Mouse (Mus musculus): Measurements from ENCODE around the gene Bst1. TPM values are rescaled to one million over a fixed set of nuclear protein-coding genes. Genes with fewer than 3 reads are reported as not detected.

Gene Bst1
- polyA plus RNA-seq, 1 experiment from 2014 or later, result 2.8 TPM

DNA sequence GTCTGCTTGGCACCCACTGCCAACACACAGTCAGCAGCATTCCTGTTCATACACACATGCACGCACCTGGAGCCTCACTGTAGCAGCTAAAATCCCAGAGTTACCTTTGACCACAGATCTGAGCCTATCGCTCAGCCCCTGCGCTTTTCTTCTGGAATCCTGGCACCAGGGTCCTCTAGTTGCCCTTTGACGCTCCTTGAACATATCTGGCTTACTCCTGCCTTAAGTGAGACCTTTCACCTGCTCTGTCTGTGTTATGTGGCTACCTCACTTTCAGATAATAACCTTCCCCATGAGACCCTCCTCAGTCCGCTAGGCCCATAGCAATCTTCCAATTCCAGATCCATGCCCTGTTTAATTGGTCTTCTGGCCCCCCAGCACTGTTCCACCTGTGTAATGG is 41.4 kb downstream of the Bst1 start:
- no peak overlapping the region for H3K4me3 ChIP-seq (ENCODE audit: low read length)
- no peaks in the 10 kb centered on the region for H3K36me3 ChIP-seq (ENCODE audit: control insufficient read depth, insufficient read depth)
- no peaks in the 10 kb centered on the region for H3K9me3 ChIP-seq (replicated peaks; ENCODE audit: control insufficient read depth, low read length)
- peaks cover 2% of the 10 kb centered on the region; the same call in 1 of the 2 replicates for H3K4me1 ChIP-seq (ENCODE audit: control insufficient read depth, insufficient read depth, low read length)
- no peaks in the 10 kb centered on the region for H3K27me3 ChIP-seq (ENCODE audit: control insufficient read depth, insufficient read depth, low read length)
- H3K27ac ChIP-seq (ENCODE audit: low read length), result no peak overlapping the region
- 81% methylated on average over 5 of the region's 5 CpGs for WGBS
- ATAC-seq (replicated peaks; ENCODE audit: extremely low read depth, insufficient read depth, low FRiP score), result no peak
- H3K4me2 ChIP-seq (ENCODE audit: low read depth, low read length), result no peak overlapping the region
- H3K9ac ChIP-seq (ENCODE audit: low read length), result no peak overlapping the region

DNA sequence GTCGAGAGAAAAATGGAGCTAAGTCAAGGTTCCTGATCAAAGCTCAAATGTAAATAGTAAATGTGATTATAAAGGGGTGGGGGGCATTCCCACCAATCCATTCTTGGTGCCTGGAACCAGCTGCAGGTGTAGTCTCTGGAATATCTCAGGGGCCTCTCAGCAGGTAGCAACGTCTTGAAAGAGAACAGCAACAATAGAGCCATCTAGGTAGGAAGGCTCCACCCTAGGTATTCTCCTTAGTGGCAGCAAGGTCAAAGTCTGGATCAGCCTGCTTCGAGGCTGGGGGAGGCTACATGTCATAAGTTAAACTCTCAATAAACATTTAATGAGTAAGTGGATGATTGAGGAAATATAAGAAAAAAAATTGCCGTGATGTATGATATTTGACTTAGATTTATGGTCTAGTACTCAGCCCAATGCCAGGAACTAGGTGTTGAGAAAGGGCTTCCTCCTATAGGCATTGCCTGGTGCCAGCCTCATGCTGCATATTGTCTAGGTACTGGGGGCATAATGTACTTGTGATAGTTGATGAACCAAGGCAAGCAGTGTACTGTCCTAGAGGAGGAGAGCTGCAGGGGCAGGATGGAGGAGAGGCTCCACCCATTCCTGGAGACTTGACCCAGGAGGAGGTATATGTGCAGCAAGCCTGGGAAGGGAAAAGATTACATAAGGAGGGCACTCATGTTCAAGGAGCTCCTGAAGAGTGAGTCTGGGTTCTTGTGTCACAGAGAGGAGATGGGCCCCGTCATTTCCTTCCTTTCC is 42.2 kb downstream of the Bst1 start:
- Histone ChIP-seq H3K27me3 (ENCODE audit: control insufficient read depth, insufficient read depth, low read length) (no peaks in the 10 kb centered on the region), H3K4me2 (ENCODE audit: low read depth, low read length) (no peak overlapping the region), H3K36me3 (ENCODE audit: control insufficient read depth, insufficient read depth) (no peaks in the 10 kb centered on the region), H3K9me3 (replicated peaks; ENCODE audit: control insufficient read depth, low read length) (no peaks in the 10 kb centered on the region), H3K9ac (ENCODE audit: low read length) (no peak overlapping the region), H3K27ac (ENCODE audit: low read length) (no peak overlapping the region), H3K4me1 (ENCODE audit: control insufficient read depth, insufficient read depth, low read length) (peaks cover 2% of the 10 kb centered on the region; the same call in 1 of the 2 replicates), H3K4me3 (ENCODE audit: low read length) (no peak overlapping the region)
- ATAC-seq (replicated peaks; ENCODE audit: extremely low read depth, insufficient read depth, low FRiP score), result no peak
- WGBS, result 67% methylated on average over 5 of the region's 5 CpGs

DNA sequence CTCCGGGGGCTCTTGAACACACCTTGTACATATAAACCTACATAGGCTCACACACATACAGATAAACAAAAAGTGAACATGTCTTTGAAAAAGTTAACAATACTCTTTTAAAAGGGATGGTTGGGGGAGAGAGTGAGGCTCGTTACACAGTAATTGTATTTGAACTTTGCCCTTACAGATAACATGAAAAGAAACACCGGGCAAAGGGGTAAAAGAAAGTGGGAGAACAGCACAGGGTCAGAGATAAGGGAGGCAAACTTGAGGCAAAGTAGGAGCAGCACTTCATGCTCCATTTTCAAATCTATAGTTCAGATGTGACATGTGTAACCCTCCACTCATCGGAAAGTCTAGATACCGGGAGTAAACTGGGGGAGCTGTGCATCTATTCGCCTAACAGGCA is 45.0 kb downstream of the Bst1 start:
- Histone ChIP-seq H3K4me1 (ENCODE audit: control insufficient read depth, insufficient read depth, low read length) (peaks cover 8% of the 10 kb centered on the region; the same call in 1 of the 2 replicates), H3K36me3 (ENCODE audit: control insufficient read depth, insufficient read depth) (no peaks in the 10 kb centered on the region), H3K27me3 (ENCODE audit: control insufficient read depth, insufficient read depth, low read length) (no peaks in the 10 kb centered on the region), H3K9ac (ENCODE audit: low read length) (no peak overlapping the region), H3K4me3 (ENCODE audit: low read length) (no peak overlapping the region), H3K9me3 (replicated peaks; ENCODE audit: control insufficient read depth, low read length) (no peaks in the 10 kb centered on the region), H3K27ac (ENCODE audit: low read length) (no peak overlapping the region), H3K4me2 (ENCODE audit: low read depth, low read length) (no peak overlapping the region)
- WGBS, result 53% methylated on average over 6 of the region's 6 CpGs
- ATAC-seq (replicated peaks; ENCODE audit: extremely low read depth, insufficient read depth, low FRiP score), result no peak

DNA sequence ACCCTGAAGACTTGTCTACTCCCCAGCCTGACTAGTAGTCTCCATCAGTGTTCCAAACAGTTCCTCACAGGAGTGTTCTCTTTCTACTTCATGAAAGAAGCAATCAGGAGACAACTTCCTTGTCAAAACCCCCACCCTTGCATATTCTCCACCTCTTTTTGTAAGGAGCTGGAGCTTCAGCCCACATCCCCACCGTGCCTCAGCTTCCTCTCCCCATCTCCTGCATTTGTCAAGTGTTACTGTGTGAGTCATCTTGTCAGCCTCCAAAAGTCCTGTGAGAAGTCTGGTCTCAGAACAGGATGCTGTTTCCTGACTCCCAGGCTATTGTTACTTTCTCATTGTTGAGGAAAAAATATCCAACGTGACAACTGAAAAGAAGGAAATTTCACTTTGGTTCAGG is 46.6 kb downstream of the Bst1 start:
- H3K36me3 ChIP-seq (ENCODE audit: control insufficient read depth, insufficient read depth), result no peaks in the 10 kb centered on the region
- no peaks in the 10 kb centered on the region for H3K9me3 ChIP-seq (replicated peaks; ENCODE audit: control insufficient read depth, low read length)
- no peak overlapping the region; the same call in 1 of the 2 replicates for H3K27ac ChIP-seq (ENCODE audit: low read length)
- H3K4me1 ChIP-seq (ENCODE audit: control insufficient read depth, insufficient read depth, low read length), result peaks cover 7% of the 10 kb centered on the region; the same call in 1 of the 2 replicates
- no peaks in the 10 kb centered on the region for H3K27me3 ChIP-seq (ENCODE audit: control insufficient read depth, insufficient read depth, low read length)
- WGBS, result 52% methylated on average over 2 of the region's 2 CpGs
- H3K4me3 ChIP-seq (ENCODE audit: low read length), result no peak overlapping the region
- no peak overlapping the region for H3K4me2 ChIP-seq (ENCODE audit: low read depth, low read length)
- no peak for ATAC-seq (replicated peaks; ENCODE audit: extremely low read depth, insufficient read depth, low FRiP score)
- H3K9ac ChIP-seq (ENCODE audit: low read length), result no peak overlapping the region

DNA sequence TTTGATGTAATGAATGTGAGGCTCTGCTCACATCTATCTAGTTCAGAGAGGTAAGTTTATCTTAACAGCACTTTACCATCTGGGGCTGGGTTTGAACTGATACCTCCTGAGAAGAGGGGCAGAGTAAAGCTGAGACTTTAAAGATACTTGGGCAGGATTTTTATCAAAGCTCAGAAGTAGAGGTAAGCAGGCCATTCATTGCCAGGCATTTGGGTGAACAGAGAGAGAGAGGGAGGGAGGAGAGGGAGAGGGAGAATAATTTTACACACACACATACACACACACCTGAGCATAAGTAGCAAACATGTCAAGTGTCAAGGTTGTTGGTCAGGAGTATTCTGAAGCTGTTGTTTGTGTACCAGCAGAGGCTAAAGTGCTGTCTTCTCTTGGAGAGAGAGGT is 49.6 kb downstream of the Bst1 start, which contains the start of gene Cd38:
Gene Cd38, plus strand, starts transcription at position 301 of the 400 bp plus-strand sequence.
- H3K27me3 ChIP-seq (ENCODE audit: control insufficient read depth, insufficient read depth, low read length), result no peaks in the 10 kb centered on the region
- no peaks in the 10 kb centered on the region for H3K9me3 ChIP-seq (replicated peaks; ENCODE audit: control insufficient read depth, low read length)
- H3K4me3 ChIP-seq (ENCODE audit: low read length), result peak within 1 kb of the TSS; percentile 62
- H3K4me1 ChIP-seq (ENCODE audit: control insufficient read depth, insufficient read depth, low read length), result peaks cover 7% of the 10 kb centered on the region; the same call in 1 of the 2 replicates
- no peak for ATAC-seq (replicated peaks; ENCODE audit: extremely low read depth, insufficient read depth, low FRiP score)
- H3K27ac ChIP-seq (ENCODE audit: low read length), result peak within 1 kb of the TSS; percentile 71
- H3K36me3 ChIP-seq (ENCODE audit: control insufficient read depth, insufficient read depth), result no peaks in the 10 kb centered on the region
- peak within 1 kb of the TSS; percentile 72 for H3K9ac ChIP-seq (ENCODE audit: low read length)
- H3K4me2 ChIP-seq (ENCODE audit: low read depth, low read length), result peak within 1 kb of the TSS; percentile 87

DNA sequence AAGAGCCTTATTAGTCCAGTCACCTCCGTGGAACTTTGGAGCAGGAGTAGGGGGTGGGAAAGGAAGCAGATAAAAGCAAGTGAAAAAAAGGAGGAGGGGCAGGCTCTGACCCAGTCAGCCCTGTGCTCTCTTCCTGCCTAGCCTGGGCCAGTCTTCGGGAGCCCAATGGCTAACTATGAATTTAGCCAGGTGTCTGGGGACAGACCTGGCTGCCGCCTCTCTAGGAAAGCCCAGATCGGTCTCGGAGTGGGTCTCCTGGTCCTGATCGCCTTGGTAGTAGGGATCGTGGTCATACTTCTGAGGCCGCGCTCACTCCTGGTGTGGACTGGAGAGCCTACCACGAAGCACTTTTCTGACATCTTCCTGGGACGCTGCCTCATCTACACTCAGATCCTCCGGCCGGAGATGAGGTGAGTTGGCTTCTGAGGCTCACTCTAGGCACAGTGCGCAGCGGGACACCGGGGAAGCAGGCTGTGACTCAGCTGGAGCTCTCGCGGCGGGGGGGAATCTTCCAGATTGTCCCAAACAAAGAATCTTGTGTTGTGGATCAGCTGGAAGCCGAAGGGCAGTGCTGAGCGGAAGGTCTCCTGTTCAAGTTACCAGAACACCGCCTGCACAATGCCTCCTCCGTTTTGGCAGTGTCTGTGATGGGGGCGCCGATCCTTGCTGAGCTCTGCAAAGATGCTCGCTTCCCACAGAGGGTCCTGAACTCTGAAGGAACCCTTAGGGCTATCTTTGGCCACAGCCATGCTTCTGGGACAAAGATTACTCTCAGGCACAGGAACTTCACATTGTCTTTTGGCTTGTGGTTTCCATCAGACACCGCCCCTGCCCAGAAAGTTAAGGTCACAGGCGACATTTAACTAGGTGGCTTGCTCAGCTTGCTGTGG is 50.3 kb downstream of the Bst1 start:
- peak overlapping the region; percentile 62 for H3K4me3 ChIP-seq (ENCODE audit: low read length)

DNA sequence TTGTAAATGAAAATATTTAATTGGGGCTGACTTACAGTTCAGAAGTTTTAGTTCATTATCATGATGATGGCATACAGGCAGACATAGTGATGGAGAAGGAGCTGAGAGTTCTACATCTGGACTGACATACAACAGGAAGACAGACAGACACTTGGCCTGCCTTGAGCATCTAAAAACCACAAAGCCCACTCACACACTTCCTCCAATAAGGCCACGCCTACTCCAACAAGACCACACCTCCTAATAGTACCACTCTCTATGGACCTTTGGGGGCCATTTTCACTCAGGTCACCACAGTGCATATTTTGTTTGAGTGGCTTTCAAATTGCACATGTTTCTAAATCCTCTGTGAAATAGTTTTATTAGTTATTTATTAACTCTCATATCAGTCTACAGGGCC is 53.2 kb downstream of the Bst1 start:
- ATAC-seq (replicated peaks; ENCODE audit: extremely low read depth, insufficient read depth, low FRiP score), result no peak
- H3K4me3 ChIP-seq (ENCODE audit: low read length), result no peak overlapping the region
- H3K9me3 ChIP-seq (replicated peaks; ENCODE audit: control insufficient read depth, low read length), result no peaks in the 10 kb centered on the region
- peaks cover 7% of the 10 kb centered on the region; the same call in 1 of the 2 replicates for H3K4me1 ChIP-seq (ENCODE audit: control insufficient read depth, insufficient read depth, low read length)
- H3K36me3 ChIP-seq (ENCODE audit: control insufficient read depth, insufficient read depth), result no peaks in the 10 kb centered on the region
- H3K27ac ChIP-seq (ENCODE audit: low read length), result no peak overlapping the region
- H3K27me3 ChIP-seq (ENCODE audit: control insufficient read depth, insufficient read depth, low read length), result no peaks in the 10 kb centered on the region
- H3K4me2 ChIP-seq (ENCODE audit: low read depth, low read length), result no peak overlapping the region
- 71% methylated on average over 1 of the region's 1 CpGs for WGBS
- no peak overlapping the region for H3K9ac ChIP-seq (ENCODE audit: low read length)

More for the DNA sequence above, 50.3 kb downstream of the Bst1 start:
- peak overlapping the region; percentile 87 for H3K4me2 ChIP-seq (ENCODE audit: low read depth, low read length)
- peak overlapping the region; percentile 71 for H3K27ac ChIP-seq (ENCODE audit: low read length)
- no peaks in the 10 kb centered on the region for H3K27me3 ChIP-seq (ENCODE audit: control insufficient read depth, insufficient read depth, low read length)
- no peaks in the 10 kb centered on the region for H3K36me3 ChIP-seq (ENCODE audit: control insufficient read depth, insufficient read depth)
- WGBS, result 2% methylated on average over 28 of the region's 28 CpGs
- peak; percentile 78 for ATAC-seq (replicated peaks; ENCODE audit: extremely low read depth, insufficient read depth, low FRiP score)
- peaks cover 7% of the 10 kb centered on the region; the same call in 1 of the 2 replicates for H3K4me1 ChIP-seq (ENCODE audit: control insufficient read depth, insufficient read depth, low read length)
- H3K9ac ChIP-seq (ENCODE audit: low read length), result peak overlapping the region; percentile 72
- no peaks in the 10 kb centered on the region for H3K9me3 ChIP-seq (replicated peaks; ENCODE audit: control insufficient read depth, low read length)

DNA sequence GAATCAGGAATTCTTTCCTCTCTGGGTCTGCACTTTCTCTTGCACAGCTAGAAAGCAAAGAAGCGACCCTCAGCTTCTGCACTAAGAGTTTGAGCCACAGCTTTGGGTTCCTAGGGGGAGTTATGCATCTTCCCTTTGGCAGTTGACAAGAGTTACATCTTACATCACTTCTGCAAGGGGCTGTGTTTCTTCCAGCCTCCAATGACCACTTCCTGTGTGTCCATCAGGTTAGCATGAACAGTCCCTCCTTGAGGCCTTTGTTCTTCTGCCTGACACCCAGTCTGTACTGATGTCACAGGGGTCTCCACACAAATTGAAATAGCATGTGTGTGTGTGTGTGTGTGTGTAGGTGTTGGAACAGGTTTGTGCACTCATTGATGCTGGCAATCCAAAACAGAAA is 54.0 kb downstream of the Bst1 start:
- Histone ChIP-seq H3K9me3 (replicated peaks; ENCODE audit: control insufficient read depth, low read length) (no peaks in the 10 kb centered on the region), H3K36me3 (ENCODE audit: control insufficient read depth, insufficient read depth) (no peaks in the 10 kb centered on the region), H3K4me3 (ENCODE audit: low read length) (no peak overlapping the region), H3K4me1 (ENCODE audit: control insufficient read depth, insufficient read depth, low read length) (peaks cover 7% of the 10 kb centered on the region; the same call in 1 of the 2 replicates), H3K4me2 (ENCODE audit: low read depth, low read length) (no peak overlapping the region), H3K9ac (ENCODE audit: low read length) (no peak overlapping the region), H3K27ac (ENCODE audit: low read length) (no peak overlapping the region), H3K27me3 (ENCODE audit: control insufficient read depth, insufficient read depth, low read length) (no peaks in the 10 kb centered on the region)
- ATAC-seq (replicated peaks; ENCODE audit: extremely low read depth, insufficient read depth, low FRiP score), result no peak
- 65% methylated on average over 1 of the region's 1 CpGs for WGBS

DNA sequence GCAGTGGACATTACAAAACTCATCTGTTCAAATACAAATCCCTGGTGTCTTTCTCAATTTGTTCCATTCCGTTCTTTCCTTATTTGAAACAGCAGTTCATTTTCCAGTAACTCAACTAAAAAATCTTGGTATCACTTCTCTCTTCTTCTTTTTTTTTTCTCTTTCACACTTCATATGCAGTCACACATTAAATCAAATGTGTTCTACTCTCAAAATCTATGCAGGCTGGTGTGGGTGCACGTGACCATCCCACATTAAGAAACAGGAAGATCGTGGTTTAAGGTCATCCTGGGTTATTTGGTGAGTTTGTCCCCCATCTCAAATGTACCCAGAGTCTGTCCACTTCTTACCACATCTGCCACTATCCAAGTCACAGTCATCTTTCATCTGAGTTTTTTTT is 63.3 kb downstream of the Bst1 start:
- no peak overlapping the region for H3K27ac ChIP-seq (ENCODE audit: low read length)
- H3K27me3 ChIP-seq (ENCODE audit: control insufficient read depth, insufficient read depth, low read length), result no peaks in the 10 kb centered on the region
- 74% methylated on average over 3 of the region's 3 CpGs for WGBS
- no peaks in the 10 kb centered on the region for H3K9me3 ChIP-seq (replicated peaks; ENCODE audit: control insufficient read depth, low read length)
- H3K36me3 ChIP-seq (ENCODE audit: control insufficient read depth, insufficient read depth), result no peaks in the 10 kb centered on the region
- H3K4me3 ChIP-seq (ENCODE audit: low read length), result no peak overlapping the region
- ATAC-seq (replicated peaks; ENCODE audit: extremely low read depth, insufficient read depth, low FRiP score), result no peak
- no peaks in the 10 kb centered on the region for H3K4me1 ChIP-seq (ENCODE audit: control insufficient read depth, insufficient read depth, low read length)
- H3K4me2 ChIP-seq (ENCODE audit: low read depth, low read length), result no peak overlapping the region
- no peak overlapping the region for H3K9ac ChIP-seq (ENCODE audit: low read length)

Data from heart, embryonic 16.5 days (tissue).